Mouse (Mus musculus) kidney, postnatal 14 days (tissue): Measurements from ENCODE around the gene Otud7b.
"Not testable (repeated sequence)": the region's sequence is repeated elsewhere in the genome, so short reads cannot be mapped to it uniquely, and the experiment has no call there.

Experiments
- DNase-seq: peaks from one replicate; pipeline ENCODE4 v3.0.0; 2022; ENCODE audit warnings: mixed read lengths

The Otud7b gene

GRCm38 (mm10) chr3:96181510-96182381, 77.4 kb downstream of the Otud7b start:
- no peak for DNase-seq

GRCm38 (mm10) chr3:96182382-96182776, 78.1 kb downstream of the Otud7b start:
- DNase-seq, result no peak

GRCm38 (mm10) chr3:96192977-96193376, 88.7 kb downstream of the Otud7b start:
- no peak for DNase-seq

- DNase-seq, result no peak
These were observed 90.6 kb downstream of the Otud7b start for GRCm38 (mm10) chr3:96194966-96195365.

GRCm38 (mm10) chr3:96195616-96196313, 91.4 kb downstream of the Otud7b start:
- no peak for DNase-seq

- no peak for DNase-seq
These were observed 92.3 kb downstream of the Otud7b start for GRCm38 (mm10) chr3:96196437-96197128.

GRCm38 (mm10) chr3:96197129-96197749, 92.9 kb downstream of the Otud7b start:
- peak; percentile 92 for DNase-seq

- no peak for DNase-seq
These were observed 93.9 kb downstream of the Otud7b start for GRCm38 (mm10) chr3:96198181-96198580.

- not testable (repeated sequence) for DNase-seq
These were observed 94.4 kb downstream of the Otud7b start for GRCm38 (mm10) chr3:96198601-96199251.

- no peak for DNase-seq
These were observed 95.4 kb downstream of the Otud7b start for GRCm38 (mm10) chr3:96199731-96200130.

- no peak for DNase-seq
These were observed 103.5 kb downstream of the Otud7b start for GRCm38 (mm10) chr3:96207819-96208218.

GRCm38 (mm10) chr3:96209242-96209641, 104.9 kb downstream of the Otud7b start:
- DNase-seq, result no peak
